Mouse (Mus musculus) stomach, embryonic 16.5 days (tissue): ENCODE measurements at regions not wholly inside any gene's neighbourhood (a gene's known extent, or its start where the extent isn't known, plus 50 kb on each side); places are given as distances from the start of the nearest gene placed in this dataset.

Source experiments
- ATAC-seq: fragments of 200-750 bp; cut with Nextera tagmentation; 2 replicates; pipeline ENCODE4 v1.8.0; 2017; ENCODE audit warnings: moderate number of reproducible peaks, moderate TSS enrichment; ENCODE audit not compliant: insufficient read depth, low FRiP score
- H3K27ac ChIP-seq: fragments of 300-500 bp; sonication (generic); 2 replicates; pipeline ENCODE4 v1.5.1; 2014; ENCODE audit warnings: low read length
- H3K27me3 ChIP-seq: fragments of 300-500 bp; sonication (generic); 2 replicates; pipeline ENCODE4 v1.6.1; 2014; ENCODE audit warnings: low read length, control low read depth, mixed read lengths; ENCODE audit not compliant: control insufficient read depth, insufficient read depth
- H3K36me3 ChIP-seq: fragments of 300-500 bp; sonication (generic); 2 replicates; pipeline ENCODE4 v1.6.1; 2014; ENCODE audit warnings: low read length; ENCODE audit not compliant: control insufficient read depth, insufficient read depth
- H3K4me1 ChIP-seq: fragments of 300-500 bp; sonication (generic); 2 replicates; pipeline ENCODE4 v1.6.1; 2014; ENCODE audit warnings: low read length, control low read depth, mixed read lengths; ENCODE audit not compliant: control insufficient read depth, insufficient read depth
- H3K4me2 ChIP-seq: fragments of 300-500 bp; sonication (generic); 2 replicates; pipeline ENCODE4 v1.6.1; 2014; ENCODE audit warnings: low read depth, low read length, mixed read lengths
- H3K4me3 ChIP-seq: fragments of 300-500 bp; sonication (generic); replicated peaks from 2 replicates; pipeline ENCODE4 v1.5.1; 2014; ENCODE audit warnings: mild to moderate bottlenecking, low read length
- H3K9ac ChIP-seq: fragments of 300-500 bp; sonication (generic); 2 replicates; pipeline ENCODE4 v1.6.1; 2014; ENCODE audit warnings: low read length
- H3K9me3 ChIP-seq: fragments of 300-500 bp; sonication (generic); replicated peaks from 2 replicates; pipeline ENCODE4 v1.6.1; 2016; ENCODE audit warnings: low read length, control low read depth; ENCODE audit not compliant: control insufficient read depth
- WGBS: fragments of 180-500 bp; shearing (Covaris S2); extraction: QIAGEN DNeasy Blood & Tissue Kit; methylation state at CpG from one replicate; pipeline ENCODE4 v1.1.7; 2014; 5-methylcytosine and 5-hydroxymethylcytosine counted together

- H3K4me1 ChIP-seq = peaks cover 7% of the 10 kb centered on the region; the same call in 1 of the 2 replicates
- 66% methylated on average over 14 of the region's 14 CpGs for WGBS
- no peak for ATAC-seq
- H3K4me3 ChIP-seq = no peak overlapping the region
- no peaks in the 10 kb centered on the region for H3K27me3 ChIP-seq
- no peak overlapping the region for H3K4me2 ChIP-seq
- no peaks in the 10 kb centered on the region for H3K36me3 ChIP-seq
- H3K9ac ChIP-seq = no peak overlapping the region
- no peaks in the 10 kb centered on the region for H3K9me3 ChIP-seq
- no peak overlapping the region for H3K27ac ChIP-seq
These were observed 224.2 kb upstream of the Serp2 start for GRCm38 (mm10) chr14:76780572-76781523.

GRCm38 (mm10) chr14:76778541-76779399 is 222.1 kb upstream of the Serp2 start:
- H3K27ac ChIP-seq = peak overlapping the region; percentile 60
- H3K4me1 ChIP-seq = peaks cover 7% of the 10 kb centered on the region; the same call in 1 of the 2 replicates
- H3K4me2 ChIP-seq = no peak overlapping the region
- H3K27me3 ChIP-seq = no peaks in the 10 kb centered on the region
- H3K36me3 ChIP-seq = no peaks in the 10 kb centered on the region
- 32% methylated on average over 9 of the region's 9 CpGs for WGBS
- H3K9ac ChIP-seq = peak overlapping the region; percentile 42; the same call in 1 of the 2 replicates
- no peak overlapping the region for H3K4me3 ChIP-seq
- no peaks in the 10 kb centered on the region for H3K9me3 ChIP-seq
- no peak for ATAC-seq

- H3K36me3 ChIP-seq = no peaks in the 10 kb centered on the region
- no peak overlapping the region for H3K4me3 ChIP-seq
- 54% methylated on average over 3 of the region's 3 CpGs for WGBS
- no peak overlapping the region for H3K4me2 ChIP-seq
- no peak overlapping the region for H3K9ac ChIP-seq
- no peak for ATAC-seq
- no peaks in the 10 kb centered on the region for H3K9me3 ChIP-seq
- H3K27ac ChIP-seq = no peak overlapping the region
- H3K27me3 ChIP-seq = no peaks in the 10 kb centered on the region
- H3K4me1 ChIP-seq = peaks cover 7% of the 10 kb centered on the region; the same call in 1 of the 2 replicates
These were observed 218.8 kb upstream of the Serp2 start for GRCm38 (mm10) chr14:76775387-76775924.

- Histone ChIP-seq H3K27me3 (no peaks in the 10 kb centered on the region), H3K36me3 (no peaks in the 10 kb centered on the region), H3K4me2 (no peak overlapping the region), H3K9ac (no peak overlapping the region), H3K27ac (no peak overlapping the region), H3K4me1 (no peaks in the 10 kb centered on the region), H3K9me3 (no peaks in the 10 kb centered on the region), H3K4me3 (no peak overlapping the region)
- WGBS = 70% methylated on average over 11 of the region's 11 CpGs
- ATAC-seq = no peak
These were observed 216.2 kb upstream of the Serp2 start for GRCm38 (mm10) chr14:76772781-76773438.

GRCm38 (mm10) chr14:76770106-76770505 is 213.4 kb upstream of the Serp2 start:
- no peaks in the 10 kb centered on the region for H3K27me3 ChIP-seq
- no peak overlapping the region for H3K4me3 ChIP-seq
- ATAC-seq = no peak
- no peaks in the 10 kb centered on the region for H3K9me3 ChIP-seq
- no peaks in the 10 kb centered on the region for H3K36me3 ChIP-seq
- H3K4me2 ChIP-seq = no peak overlapping the region
- H3K9ac ChIP-seq = no peak overlapping the region
- H3K4me1 ChIP-seq = peaks cover 8% of the 10 kb centered on the region
- 86% methylated on average over 7 of the region's 7 CpGs for WGBS
- no peak overlapping the region for H3K27ac ChIP-seq

GRCm38 (mm10) chr14:76767301-76767700 is 210.6 kb upstream of the Serp2 start:
- Histone ChIP-seq H3K27ac (no peak overlapping the region), H3K4me2 (no peak overlapping the region), H3K27me3 (no peaks in the 10 kb centered on the region), H3K9ac (no peak overlapping the region), H3K9me3 (no peaks in the 10 kb centered on the region), H3K36me3 (no peaks in the 10 kb centered on the region), H3K4me1 (peaks cover 23% of the 10 kb centered on the region), H3K4me3 (no peak overlapping the region)
- WGBS = 69% methylated on average over 6 of the region's 6 CpGs
- ATAC-seq = no peak

- WGBS = 52% methylated on average over 10 of the region's 10 CpGs
- ATAC-seq = no peak
- H3K27me3 ChIP-seq = no peaks in the 10 kb centered on the region
- H3K9me3 ChIP-seq = no peaks in the 10 kb centered on the region
- H3K27ac ChIP-seq = no peak overlapping the region
- no peak overlapping the region for H3K4me2 ChIP-seq
- H3K4me3 ChIP-seq = no peak overlapping the region
- H3K9ac ChIP-seq = no peak overlapping the region
- no peaks in the 10 kb centered on the region for H3K36me3 ChIP-seq
- H3K4me1 ChIP-seq = peaks cover 23% of the 10 kb centered on the region
These were observed 209.6 kb upstream of the Serp2 start for GRCm38 (mm10) chr14:76766186-76766713.

GRCm38 (mm10) chr14:76765094-76765504 is 208.4 kb upstream of the Serp2 start:
- peak; percentile 81 for ATAC-seq
- H3K4me1 ChIP-seq = peaks cover 29% of the 10 kb centered on the region
- peak overlapping the region; percentile 12; the same call in 1 of the 2 replicates for H3K4me2 ChIP-seq
- H3K27ac ChIP-seq = peak overlapping the region; percentile 94
- no peaks in the 10 kb centered on the region for H3K27me3 ChIP-seq
- H3K9ac ChIP-seq = peak overlapping the region; percentile 62
- no peaks in the 10 kb centered on the region for H3K9me3 ChIP-seq
- H3K36me3 ChIP-seq = no peaks in the 10 kb centered on the region
- H3K4me3 ChIP-seq = no peak overlapping the region
- 44% methylated on average over 6 of the region's 6 CpGs for WGBS
